Mouse (Mus musculus): ENCODE data around the gene Plcb3.

Plcb3 gene

GRCm38 (mm10) chr19:6920741-6921636 lies 55.3 kb downstream of the Plcb3 start:
- peak; percentile 40 for DNase-seq (ENCODE audit: low spot score)

GRCm38 (mm10) chr19:6919876-6920740 lies 56.2 kb downstream of the Plcb3 start:
- peak; percentile 77 for DNase-seq (ENCODE audit: low spot score)

- no peak for DNase-seq (ENCODE audit: low spot score)
Observed at GRCm38 (mm10) chr19:6919431-6919830, 56.8 kb downstream of the Plcb3 start.

- no peak for DNase-seq (ENCODE audit: low spot score)
Observed at GRCm38 (mm10) chr19:6918321-6918720, 57.9 kb downstream of the Plcb3 start.

- no peak for DNase-seq (ENCODE audit: low spot score)
Observed at GRCm38 (mm10) chr19:6916496-6916895, 59.8 kb downstream of the Plcb3 start.

- no peak for DNase-seq (ENCODE audit: low spot score)
Observed at GRCm38 (mm10) chr19:6915276-6915675, 61.0 kb downstream of the Plcb3 start.

GRCm38 (mm10) chr19:6914540-6914939 lies 61.7 kb downstream of the Plcb3 start:
- no peak for DNase-seq (ENCODE audit: low spot score)

- DNase-seq (ENCODE audit: low spot score) = no peak
Observed at GRCm38 (mm10) chr19:6913991-6914390, 62.3 kb downstream of the Plcb3 start.

- DNase-seq (ENCODE audit: low spot score) = no peak
Observed at GRCm38 (mm10) chr19:6913036-6913435, 63.2 kb downstream of the Plcb3 start.

- no peak for DNase-seq (ENCODE audit: low spot score)
Observed at GRCm38 (mm10) chr19:6912205-6912970, 63.9 kb downstream of the Plcb3 start.

- DNase-seq (ENCODE audit: low spot score) = no peak
Observed at GRCm38 (mm10) chr19:6911101-6912074, 64.9 kb downstream of the Plcb3 start.

GRCm38 (mm10) chr19:6910306-6910705 lies 66.0 kb downstream of the Plcb3 start:
- DNase-seq (ENCODE audit: low spot score) = peak; percentile 43

GRCm38 (mm10) chr19:6909507-6910289 lies 66.6 kb downstream of the Plcb3 start, which contains the start of the genes Trmt112 and Prdx5:
Gene Trmt112 (plus strand): TSS chr19:6909698.
Gene Prdx5 (minus strand): TSS chr19:6910106.
- DNase-seq (ENCODE audit: low spot score) = peak; percentile 86

GRCm38 (mm10) chr19:6909021-6909420 lies 67.2 kb downstream of the Plcb3 start:
- DNase-seq (ENCODE audit: low spot score) = no peak

GRCm38 (mm10) chr19:6907811-6908540 lies 68.3 kb downstream of the Plcb3 start:
- no peak for DNase-seq (ENCODE audit: low spot score)

- no peak for DNase-seq (ENCODE audit: low spot score)
Observed at GRCm38 (mm10) chr19:6907094-6907493, 69.2 kb downstream of the Plcb3 start.

GRCm38 (mm10) chr19:6906199-6906598 lies 70.1 kb downstream of the Plcb3 start:
- DNase-seq (ENCODE audit: low spot score) = no peak

GRCm38 (mm10) chr19:6905498-6906159 lies 70.6 kb downstream of the Plcb3 start:
- DNase-seq (ENCODE audit: low spot score) = no peak

- DNase-seq (ENCODE audit: low spot score) = no peak
Observed at GRCm38 (mm10) chr19:6904846-6905245, 71.4 kb downstream of the Plcb3 start.
